Mouse (Mus musculus) small intestine, adult 2 months (tissue): ENCODE measurements around the gene Trank1. TPM values are rescaled to one million over a fixed set of nuclear protein-coding genes. Genes with fewer than 3 reads are reported as not detected.

Experiments
- H3K27ac ChIP-seq: fragments of 200-500 bp; 2 replicates; pipeline ENCODE4 v1.5.1; 2012; ENCODE audit warnings: low read depth, low read length, control low read depth, inconsistent platforms; ENCODE audit not compliant: insufficient read depth
- H3K27me3 ChIP-seq: fragments of 200-500 bp; 2 replicates; pipeline ENCODE4 v1.6.1; 2012; ENCODE audit warnings: mild to moderate bottlenecking, moderate library complexity, low read length, inconsistent platforms; ENCODE audit not compliant: control insufficient read depth, insufficient read depth
- H3K36me3 ChIP-seq: fragments of 200-500 bp; 2 replicates; pipeline ENCODE4 v1.6.1; 2012; ENCODE audit warnings: mild to moderate bottlenecking, low read length, control low read depth, inconsistent platforms; ENCODE audit not compliant: control insufficient read depth, insufficient read depth
- H3K4me1 ChIP-seq: fragments of 200-500 bp; 2 replicates; pipeline ENCODE4 v1.6.1; 2012; ENCODE audit warnings: low read length, inconsistent platforms, mixed read lengths; ENCODE audit not compliant: control insufficient read depth, insufficient read depth, insufficient read length
- H3K4me3 ChIP-seq: fragments of 200-500 bp; 2 replicates; pipeline ENCODE4 v1.5.1; 2012; ENCODE audit warnings: low read depth, mild to moderate bottlenecking, control low read depth, inconsistent platforms, low read length, moderate library complexity
- CTCF ChIP-seq: fragments of 200-500 bp; IDR thresholded peaks from 2 replicates; pipeline ENCODE4 v1.5.1; 2012; ENCODE audit warnings: low read depth, mild to moderate bottlenecking, control low read depth, inconsistent platforms, low read length, moderate library complexity, mixed read lengths; ENCODE audit not compliant: insufficient replicate concordance, insufficient read length; ENCODE audit errors: extremely low read depth
- POLR2A ChIP-seq: fragments of 200-500 bp; IDR thresholded peaks from 2 replicates; pipeline ENCODE4 v1.6.1; 2012; ENCODE audit warnings: low read depth, mild to moderate bottlenecking, control low read depth, inconsistent platforms, low read length, moderate library complexity
- WGBS: fragments of 180-500 bp; shearing (Covaris S2); methylation state at CpG from one replicate; pipeline ENCODE4 v1.1.7; 2018; 5-methylcytosine and 5-hydroxymethylcytosine counted together
- polyA plus RNA-seq: library from polyadenylated mRNA; depleted of rRNA; stranded (reverse); fragments of >200 nt; gene quantifications from 2 replicates; pipeline ENCODE4 v1.2.3, GENCODE M21; 2012

The Trank1 gene
- polyA plus RNA-seq, 1 experiment = 0.03 TPM

GRCm38 (mm10) chr9:111390016-111390415 lies 78.5 kb downstream of the Trank1 start:
- Histone ChIP-seq H3K4me1 (peaks cover 9% of the 10 kb centered on the region), H3K27me3 (no peaks in the 10 kb centered on the region), H3K36me3 (no peaks in the 10 kb centered on the region), H3K4me3 (no peak overlapping the region), H3K27ac (no peak overlapping the region)
- 82% methylated on average over 9 of the region's 9 CpGs for WGBS
- TF ChIP-seq CTCF (no peak), POLR2A (no peak)

- Histone ChIP-seq H3K4me1 (peaks cover 6% of the 10 kb centered on the region; the same call in 1 of the 2 replicates), H3K36me3 (no peaks in the 10 kb centered on the region), H3K27me3 (no peaks in the 10 kb centered on the region), H3K4me3 (no peak overlapping the region), H3K27ac (no peak overlapping the region)
- 85% methylated on average over 8 of the region's 8 CpGs for WGBS
- TF ChIP-seq CTCF (no peak), POLR2A (no peak)
Observed at GRCm38 (mm10) chr9:111391036-111391435, 79.5 kb downstream of the Trank1 start.

- Histone ChIP-seq H3K27ac (no peak overlapping the region), H3K27me3 (no peaks in the 10 kb centered on the region), H3K4me1 (no peaks in the 10 kb centered on the region), H3K4me3 (no peak overlapping the region), H3K36me3 (no peaks in the 10 kb centered on the region)
- WGBS = 89% methylated on average over 18 of the region's 18 CpGs
- TF ChIP-seq POLR2A (no peak), CTCF (no peak)
Observed at GRCm38 (mm10) chr9:111391926-111392442, 80.4 kb downstream of the Trank1 start.

- TF ChIP-seq CTCF = no peak
- no peak for TF ChIP-seq POLR2A
- 93% methylated on average over 5 of the region's 5 CpGs for WGBS
Observed at GRCm38 (mm10) chr9:111395265-111395664, 83.7 kb downstream of the Trank1 start.

GRCm38 (mm10) chr9:111398059-111398458 lies 86.5 kb downstream of the Trank1 start:
- Histone ChIP-seq H3K4me3 (no peak overlapping the region), H3K27me3 (no peaks in the 10 kb centered on the region), H3K4me1 (no peaks in the 10 kb centered on the region), H3K27ac (no peak overlapping the region), H3K36me3 (no peaks in the 10 kb centered on the region)
- 93% methylated on average over 2 of the region's 2 CpGs for WGBS
- no peak for TF ChIP-seq POLR2A
- TF ChIP-seq CTCF = no peak

More at GRCm38 (mm10) chr9:111395265-111395664, 83.7 kb downstream of the Trank1 start:
- Histone ChIP-seq H3K36me3 (no peaks in the 10 kb centered on the region), H3K27ac (no peak overlapping the region), H3K27me3 (no peaks in the 10 kb centered on the region), H3K4me3 (no peak overlapping the region), H3K4me1 (no peaks in the 10 kb centered on the region)

GRCm38 (mm10) chr9:111400089-111400488 lies 88.5 kb downstream of the Trank1 start:
- peaks cover 4% of the 10 kb centered on the region; the same call in 1 of the 2 replicates for H3K4me1 ChIP-seq
- TF ChIP-seq POLR2A (no peak), CTCF (no peak)
- no peak overlapping the region for H3K4me3 ChIP-seq
- WGBS = 86% methylated on average over 4 of the region's 4 CpGs
- H3K36me3 ChIP-seq = no peaks in the 10 kb centered on the region
- H3K27ac ChIP-seq = no peak overlapping the region
- no peaks in the 10 kb centered on the region for H3K27me3 ChIP-seq

- Histone ChIP-seq H3K27me3 (no peaks in the 10 kb centered on the region), H3K27ac (no peak overlapping the region), H3K4me1 (peaks cover 4% of the 10 kb centered on the region; the same call in 1 of the 2 replicates), H3K4me3 (no peak overlapping the region), H3K36me3 (no peaks in the 10 kb centered on the region)
- TF ChIP-seq POLR2A (no peak), CTCF (no peak)
- 89% methylated on average over 4 of the region's 4 CpGs for WGBS
Observed at GRCm38 (mm10) chr9:111403159-111403558, 91.6 kb downstream of the Trank1 start.

- H3K27me3 ChIP-seq = no peaks in the 10 kb centered on the region
- no peak overlapping the region for H3K27ac ChIP-seq
- TF ChIP-seq CTCF = no peak
- TF ChIP-seq POLR2A = no peak
- H3K36me3 ChIP-seq = no peaks in the 10 kb centered on the region
- no peak overlapping the region for H3K4me3 ChIP-seq
- peaks cover 4% of the 10 kb centered on the region; the same call in 1 of the 2 replicates for H3K4me1 ChIP-seq
- WGBS = 66% methylated on average over 12 of the region's 12 CpGs
Observed at GRCm38 (mm10) chr9:111404346-111405079, 93.0 kb downstream of the Trank1 start.
